Mouse (Mus musculus): Measurements from ENCODE around the gene Vcam1. TPM values are rescaled to one million over a fixed set of nuclear protein-coding genes. Genes with fewer than 3 reads are reported as not detected.
A peak's percentile ranks its signal among the peaks of the same experiment; 100 is the strongest.

Vcam1 gene
- polyA plus RNA-seq, 1 experiment from 2014 or later = 55.0 TPM

DNA sequence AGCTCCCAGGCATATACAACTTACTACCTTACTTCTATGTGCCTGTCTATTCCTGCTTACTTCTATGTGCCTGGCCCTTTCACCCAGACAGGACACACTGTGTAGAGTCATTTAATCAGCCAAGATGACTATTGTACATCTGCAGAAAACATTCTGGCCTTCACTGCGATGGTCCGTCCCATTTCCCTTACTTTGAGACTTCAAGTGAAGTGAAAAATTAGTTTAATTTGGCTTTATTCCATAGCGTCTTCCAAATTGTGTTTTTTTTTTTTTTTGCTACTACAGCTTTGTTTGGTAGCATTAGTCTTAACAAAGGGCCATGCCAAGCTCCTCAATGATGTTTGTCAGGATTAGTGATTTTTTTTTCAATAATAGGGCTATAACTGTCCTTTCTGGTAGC, 33.6 kb downstream of the Vcam1 start:
- Histone ChIP-seq H3K4me3 (ENCODE audit: low read depth, low read length) (no peak overlapping the region), H3K27me3 (replicated peaks; ENCODE audit: insufficient read depth, low read length) (no peaks in the 10 kb centered on the region), H3K4me1 (ENCODE audit: insufficient read depth, low read depth, low read length) (no peaks in the 10 kb centered on the region), H3K27ac (ENCODE audit: low read length) (no peak overlapping the region), H3K9ac (replicated peaks; ENCODE audit: low read depth) (no peak overlapping the region), H3K36me3 (ENCODE audit: insufficient read depth, low read length) (no peaks in the 10 kb centered on the region), H3K9me3 (ENCODE audit: low read length) (no peaks in the 10 kb centered on the region), H3K4me2 (replicated peaks; ENCODE audit: low read depth, low read length) (no peak overlapping the region)
- TF ChIP-seq EP300 (IDR thresholded peaks at IDR 0.05) = no peak
- TF ChIP-seq CTCF (IDR thresholded peaks at IDR 0.05) = no peak
- DNase-seq (ENCODE audit: low spot score) (no peak), ATAC-seq (no peak)
- WGBS = 58% methylated on average over 3 of the region's 3 CpGs

DNA sequence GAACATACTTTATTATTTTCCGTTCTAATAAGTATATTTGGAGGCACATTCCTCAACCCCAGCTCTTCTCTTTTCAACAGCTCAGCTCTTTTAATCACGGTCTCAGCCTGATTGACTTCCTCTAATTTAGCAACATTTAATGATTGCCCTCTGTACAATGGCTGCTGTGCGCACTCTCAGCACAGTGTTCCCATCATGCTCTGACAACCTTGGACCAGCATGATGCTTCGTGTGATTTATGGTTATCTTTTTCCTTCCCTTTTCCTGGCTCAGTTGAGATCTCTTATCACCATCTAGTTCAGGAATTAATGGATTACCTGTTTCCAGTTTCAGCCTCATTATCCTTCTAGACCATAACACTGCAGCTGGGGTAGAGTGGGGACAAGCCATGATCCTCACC, 34.2 kb downstream of the Vcam1 start:
- TF ChIP-seq EP300 (IDR thresholded peaks at IDR 0.05) (no peak), CTCF (IDR thresholded peaks at IDR 0.05) (no peak)
- Histone ChIP-seq H3K9me3 (ENCODE audit: low read length) (no peaks in the 10 kb centered on the region), H3K4me3 (ENCODE audit: low read depth, low read length) (no peak overlapping the region), H3K27ac (ENCODE audit: low read length) (no peak overlapping the region), H3K4me2 (replicated peaks; ENCODE audit: low read depth, low read length) (no peak overlapping the region), H3K36me3 (ENCODE audit: insufficient read depth, low read length) (no peaks in the 10 kb centered on the region), H3K27me3 (replicated peaks; ENCODE audit: insufficient read depth, low read length) (no peaks in the 10 kb centered on the region), H3K4me1 (ENCODE audit: insufficient read depth, low read depth, low read length) (no peaks in the 10 kb centered on the region), H3K9ac (replicated peaks; ENCODE audit: low read depth) (no peak overlapping the region)
- 67% methylated on average over 4 of the region's 4 CpGs for WGBS
- ATAC-seq = no peak
- DNase-seq (ENCODE audit: low spot score) = no peak

DNA sequence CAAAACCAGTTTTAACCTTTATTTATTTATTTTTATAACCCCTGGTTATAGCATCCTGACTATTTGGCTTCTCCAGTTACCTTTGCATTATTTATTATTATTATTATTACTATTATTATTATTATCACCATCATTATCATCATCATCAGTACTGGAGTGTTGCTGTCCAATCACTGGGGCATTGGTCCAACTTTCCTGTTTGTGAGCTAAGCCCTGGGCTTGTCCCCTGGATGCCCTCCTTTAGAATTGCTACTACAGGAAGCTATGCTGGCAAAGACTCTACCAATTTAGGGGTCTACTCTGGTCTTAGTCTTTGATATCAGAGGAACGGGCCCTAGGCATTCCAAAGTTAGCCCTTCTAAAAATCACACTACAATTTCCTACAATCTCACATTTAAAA, 34.6 kb downstream of the Vcam1 start:
- DNase-seq (ENCODE audit: low spot score) (no peak), ATAC-seq (no peak)
- Histone ChIP-seq H3K27ac (ENCODE audit: low read length) (no peak overlapping the region), H3K27me3 (replicated peaks; ENCODE audit: insufficient read depth, low read length) (no peaks in the 10 kb centered on the region), H3K36me3 (ENCODE audit: insufficient read depth, low read length) (no peaks in the 10 kb centered on the region), H3K4me1 (ENCODE audit: insufficient read depth, low read depth, low read length) (no peaks in the 10 kb centered on the region), H3K9me3 (ENCODE audit: low read length) (no peaks in the 10 kb centered on the region), H3K4me2 (replicated peaks; ENCODE audit: low read depth, low read length) (no peak overlapping the region), H3K9ac (replicated peaks; ENCODE audit: low read depth) (no peak overlapping the region), H3K4me3 (ENCODE audit: low read depth, low read length) (no peak overlapping the region)
- TF ChIP-seq EP300 (IDR thresholded peaks at IDR 0.05) (no peak), CTCF (IDR thresholded peaks at IDR 0.05) (no peak)
- 51% methylated on average over 1 of the region's 1 CpGs for WGBS

DNA sequence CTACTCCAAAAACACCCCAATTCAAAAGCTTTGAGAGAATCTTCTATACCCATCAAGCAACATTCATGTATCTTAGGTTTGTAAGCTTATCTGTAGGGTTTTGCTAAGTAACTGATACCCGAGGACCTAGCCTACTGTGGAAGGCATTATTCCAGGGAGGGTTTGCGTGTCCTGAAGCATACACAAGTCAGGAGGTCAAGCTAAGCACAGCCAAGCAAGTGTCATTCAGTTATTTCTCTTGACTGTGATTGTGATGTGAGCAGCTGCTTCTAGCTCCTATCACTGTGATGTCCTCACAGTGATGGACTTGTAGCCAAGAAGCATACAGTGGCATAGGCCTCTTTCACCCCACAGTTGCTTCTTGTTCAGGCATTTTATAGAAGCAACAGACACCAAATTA, 35.2 kb downstream of the Vcam1 start:
- TF ChIP-seq CTCF (IDR thresholded peaks at IDR 0.05) (no peak), EP300 (IDR thresholded peaks at IDR 0.05) (no peak)
- ATAC-seq = peak; percentile 25; the same call in 1 of the 2 replicates

DNA sequence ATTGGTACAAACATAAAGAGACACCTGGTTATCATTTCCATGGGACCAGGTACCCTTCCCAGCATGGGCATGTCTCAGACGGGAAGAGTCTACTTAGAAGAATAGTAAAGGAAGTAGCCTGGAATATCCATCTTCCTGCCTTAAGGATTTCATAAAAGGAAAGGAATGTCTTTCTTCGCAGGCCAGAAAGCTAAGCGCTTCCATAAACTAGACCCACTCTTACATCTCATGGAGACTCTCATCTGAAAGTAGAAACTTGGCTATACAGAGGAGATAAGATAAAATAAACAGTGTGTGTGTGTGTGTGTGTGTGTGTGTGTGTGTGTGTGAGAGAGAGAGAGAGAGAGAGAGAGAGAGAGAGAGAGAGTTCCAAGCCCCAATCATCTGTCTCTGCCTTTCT, 36.9 kb downstream of the Vcam1 start:
- H3K4me2 ChIP-seq (replicated peaks; ENCODE audit: low read depth, low read length) = no peak overlapping the region
- no peak overlapping the region for H3K27ac ChIP-seq (ENCODE audit: low read length)
- no peak for TF ChIP-seq CTCF (IDR thresholded peaks at IDR 0.05)
- TF ChIP-seq EP300 (IDR thresholded peaks at IDR 0.05) = no peak
- DNase-seq (ENCODE audit: low spot score) (peak; percentile 10), ATAC-seq (no peak)
- H3K36me3 ChIP-seq (ENCODE audit: insufficient read depth, low read length) = no peaks in the 10 kb centered on the region
- H3K27me3 ChIP-seq (replicated peaks; ENCODE audit: insufficient read depth, low read length) = no peaks in the 10 kb centered on the region
- no peaks in the 10 kb centered on the region for H3K4me1 ChIP-seq (ENCODE audit: insufficient read depth, low read depth, low read length)
- peaks cover 6% of the 10 kb centered on the region; the same call in 1 of the 2 replicates for H3K9me3 ChIP-seq (ENCODE audit: low read length)
- H3K4me3 ChIP-seq (ENCODE audit: low read depth, low read length) = no peak overlapping the region
- H3K9ac ChIP-seq (replicated peaks; ENCODE audit: low read depth) = no peak overlapping the region
- WGBS = 46% methylated on average over 3 of the region's 3 CpGs

More for the DNA sequence above, 35.2 kb downstream of the Vcam1 start:
- no peaks in the 10 kb centered on the region for H3K27me3 ChIP-seq (replicated peaks; ENCODE audit: insufficient read depth, low read length)
- peak; percentile 43 for DNase-seq (ENCODE audit: low spot score)
- H3K4me3 ChIP-seq (ENCODE audit: low read depth, low read length) = no peak overlapping the region
- no peaks in the 10 kb centered on the region for H3K9me3 ChIP-seq (ENCODE audit: low read length)
- no peak overlapping the region for H3K27ac ChIP-seq (ENCODE audit: low read length)
- no peaks in the 10 kb centered on the region for H3K4me1 ChIP-seq (ENCODE audit: insufficient read depth, low read depth, low read length)
- no peak overlapping the region for H3K9ac ChIP-seq (replicated peaks; ENCODE audit: low read depth)
- 53% methylated on average over 2 of the region's 2 CpGs for WGBS
- H3K36me3 ChIP-seq (ENCODE audit: insufficient read depth, low read length) = no peaks in the 10 kb centered on the region
- no peak overlapping the region for H3K4me2 ChIP-seq (replicated peaks; ENCODE audit: low read depth, low read length)

GRCm38 (mm10) chr3:116091706-116092105, 37.8 kb downstream of the Vcam1 start:
- Histone ChIP-seq H3K9ac (replicated peaks; ENCODE audit: low read depth) (no peak overlapping the region), H3K4me1 (ENCODE audit: insufficient read depth, low read depth, low read length) (no peaks in the 10 kb centered on the region), H3K9me3 (ENCODE audit: low read length) (peaks cover 6% of the 10 kb centered on the region; the same call in 1 of the 2 replicates), H3K4me2 (replicated peaks; ENCODE audit: low read depth, low read length) (no peak overlapping the region), H3K4me3 (ENCODE audit: low read depth, low read length) (no peak overlapping the region), H3K36me3 (ENCODE audit: insufficient read depth, low read length) (no peaks in the 10 kb centered on the region), H3K27me3 (replicated peaks; ENCODE audit: insufficient read depth, low read length) (no peaks in the 10 kb centered on the region), H3K27ac (ENCODE audit: low read length) (no peak overlapping the region)
- ATAC-seq = no peak
- TF ChIP-seq EP300 (IDR thresholded peaks at IDR 0.05) (no peak), CTCF (IDR thresholded peaks at IDR 0.05) (no peak; the same call in 1 of the 2 replicates)
- no peak for DNase-seq (ENCODE audit: low spot score)
- WGBS = 80% methylated on average over 5 of the region's 5 CpGs

GRCm38 (mm10) chr3:116085962-116086361, 43.5 kb downstream of the Vcam1 start:
- H3K4me3 ChIP-seq (ENCODE audit: low read depth, low read length) = no peak overlapping the region
- no peak for ATAC-seq
- no peaks in the 10 kb centered on the region for H3K4me1 ChIP-seq (ENCODE audit: insufficient read depth, low read depth, low read length)
- peak; percentile 19 for DNase-seq (ENCODE audit: low spot score)
- no peaks in the 10 kb centered on the region for H3K27me3 ChIP-seq (replicated peaks; ENCODE audit: insufficient read depth, low read length)
- TF ChIP-seq CTCF (IDR thresholded peaks at IDR 0.05) (no peak), EP300 (IDR thresholded peaks at IDR 0.05) (no peak)
- H3K4me2 ChIP-seq (replicated peaks; ENCODE audit: low read depth, low read length) = no peak overlapping the region
- H3K9me3 ChIP-seq (ENCODE audit: low read length) = peaks cover 6% of the 10 kb centered on the region; the same call in 1 of the 2 replicates
- H3K9ac ChIP-seq (replicated peaks; ENCODE audit: low read depth) = no peak overlapping the region
- 46% methylated on average over 4 of the region's 4 CpGs for WGBS
- H3K36me3 ChIP-seq (ENCODE audit: insufficient read depth, low read length) = no peaks in the 10 kb centered on the region
- H3K27ac ChIP-seq (ENCODE audit: low read length) = no peak overlapping the region

Measured in lung, postnatal 0 days (tissue).